Mouse (Mus musculus): Measurements from ENCODE around the gene Mpdz. TPM values are rescaled to one million over a fixed set of nuclear protein-coding genes. Genes with fewer than 3 reads are reported as not detected.

The Mpdz gene
- polyA plus RNA-seq, 1 experiment from 2014 or later = 32.8 TPM

- Histone ChIP-seq H3K4me1 (no peaks in the 10 kb centered on the region), H3K36me3 (no peaks in the 10 kb centered on the region), H3K27me3 (ENCODE audit: insufficient read depth, poor library complexity, severe bottlenecking) (no peaks in the 10 kb centered on the region), H3K27ac (no peak overlapping the region), H3K9me3 (no peaks in the 10 kb centered on the region), H3K4me3 (no peak overlapping the region)
- WGBS = 14% methylated on average over 5 of the region's 5 CpGs
- no peak for DNase-seq (ENCODE audit: low spot score)
Measured at GRCm38 (mm10) chr4:81251934-81252333, 190.7 kb downstream of the Mpdz start.

DNA sequence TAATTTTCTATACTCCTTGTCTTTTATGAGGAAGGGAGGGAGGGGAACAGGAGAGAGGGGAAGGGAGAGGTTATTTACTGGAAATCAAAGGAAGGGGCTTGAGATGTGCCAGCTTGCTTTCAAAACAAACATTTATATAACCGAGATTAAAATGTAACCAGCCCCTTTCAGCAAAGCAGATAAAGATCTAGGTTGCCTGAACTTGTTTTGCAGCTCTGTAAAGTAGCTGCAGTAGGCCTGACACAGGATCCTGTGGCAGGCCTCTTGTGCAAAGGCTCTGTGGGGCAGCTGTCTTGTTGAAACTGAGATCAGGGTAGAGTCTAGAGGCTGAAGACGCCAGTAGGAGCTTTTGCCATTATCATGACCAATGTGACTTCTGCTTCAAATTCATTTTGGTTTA lies 193.4 kb downstream of the Mpdz start:
- Histone ChIP-seq H3K27ac (no peak overlapping the region), H3K4me1 (no peaks in the 10 kb centered on the region), H3K4me3 (no peak overlapping the region), H3K9me3 (no peaks in the 10 kb centered on the region), H3K27me3 (ENCODE audit: insufficient read depth, poor library complexity, severe bottlenecking) (no peaks in the 10 kb centered on the region), H3K36me3 (no peaks in the 10 kb centered on the region)
- 61% methylated on average over 2 of the region's 2 CpGs for WGBS
- no peak for DNase-seq (ENCODE audit: low spot score)

DNA sequence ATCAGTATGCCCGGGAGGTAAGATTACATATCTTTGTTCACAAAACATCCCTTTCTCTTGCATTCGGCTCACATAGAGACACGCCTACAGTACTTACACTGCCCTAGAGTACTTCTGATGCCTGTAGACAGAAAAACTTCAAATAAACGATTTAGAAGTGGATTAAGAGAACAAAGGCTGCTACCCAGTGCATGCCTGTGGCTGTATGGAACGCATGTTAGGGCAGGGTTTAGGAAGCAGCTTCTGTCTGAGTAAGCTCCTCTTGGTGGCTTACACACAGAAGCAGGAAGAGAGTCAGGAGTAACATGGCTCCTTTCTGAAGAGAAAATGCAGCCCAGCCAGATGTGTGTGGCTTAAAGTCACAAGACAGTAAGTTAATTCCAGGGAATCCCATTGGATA lies 206.4 kb downstream of the Mpdz start:
- WGBS = 75% methylated on average over 5 of the region's 5 CpGs
- Histone ChIP-seq H3K4me3 (no peak overlapping the region), H3K36me3 (no peaks in the 10 kb centered on the region), H3K27me3 (ENCODE audit: insufficient read depth, poor library complexity, severe bottlenecking) (no peaks in the 10 kb centered on the region), H3K9me3 (no peaks in the 10 kb centered on the region), H3K4me1 (no peaks in the 10 kb centered on the region; the same call in 1 of the 2 replicates), H3K27ac (no peak overlapping the region)
- DNase-seq (ENCODE audit: low spot score) = no peak
